27 mouse cellular contexts compared by ENCODE assay signal in genomic region chr3:137511283-137511682, GRCm38 (mm10).
DNase-seq lines count a peak whose midpoint lies in the region; ATAC-seq lines count a peak whose summit lies in the region.
"Had no signal": no experiment of that assay in that cellular context is flagged by ENCODE, and none has a peak within 500 bp of the region (broad histone marks: within the 10 kb centered on the region; RNA-seq: fewer than 3 reads in every experiment).

No protein-coding gene starts in this region.

- no peak overlapping the region for H3K4me3 ChIP-seq in midbrain, embryonic 10.5 days
- H3K4me3 ChIP-seq: erythroblast, embryonic 14.5 days; forebrain, embryonic 13.5 days; heart, adult 2 months; heart, embryonic 12.5 days; hindbrain, embryonic 13.5 days; kidney, embryonic 15.5 days; layer of hippocampus, adult 2 months; limb, embryonic 13.5 days; liver, embryonic 15.5 days; stomach, embryonic 15.5 days had no signal

- H3K9me3 ChIP-seq in midbrain, embryonic 10.5 days (replicated peaks), result no peaks in the 10 kb centered on the region
- H3K9me3 ChIP-seq: forebrain, embryonic 13.5 days; heart, embryonic 12.5 days; hindbrain, embryonic 13.5 days; kidney, embryonic 15.5 days; limb, embryonic 13.5 days; liver, embryonic 15.5 days; stomach, embryonic 15.5 days had no signal

- no peaks in the 10 kb centered on the region for H3K27me3 ChIP-seq in midbrain, embryonic 10.5 days (ENCODE audit: low read depth, poor library complexity, severe bottlenecking)
- H3K27me3 ChIP-seq: forebrain, embryonic 13.5 days; heart, embryonic 12.5 days; hindbrain, embryonic 13.5 days; kidney, embryonic 15.5 days; limb, embryonic 13.5 days; liver, embryonic 15.5 days; stomach, embryonic 15.5 days had no signal

- no peaks in the 10 kb centered on the region for H3K4me1 ChIP-seq in midbrain, embryonic 10.5 days
- H3K4me1 ChIP-seq: forebrain, embryonic 13.5 days; heart, embryonic 12.5 days; hindbrain, embryonic 13.5 days; kidney, embryonic 15.5 days; liver, embryonic 15.5 days; stomach, embryonic 15.5 days had no signal

- peak; percentile 22 for DNase-seq in kidney, adult 9 months
- DNase-seq in kidney, postnatal 10 days, result no peak
- peak; percentile 96 for DNase-seq in 416B (ENCODE audit: low read depth)
- DNase-seq in yolk sac, embryonic 10.5 days (ENCODE audit: low spot score), result peak; percentile 27
- no peak for DNase-seq in urinary bladder, postnatal 4 days (ENCODE audit: low spot score in 2 of 2)
- no peak for DNase-seq in midbrain, embryonic 10.5 days (ENCODE audit: low spot score)
- DNase-seq: adrenal gland, postnatal 14 days; B cell, adult 2 months; cerebellum, adult 11-12 months; cerebellum, adult 9-11 months; gastrocnemius, postnatal 25 days; heart, adult 2 months; heart, postnatal 4 days; lung, postnatal 36 days; midbrain, embryonic 14.5 days; right cerebral cortex, postnatal 14 days had no signal

- H3K36me3 ChIP-seq in midbrain, embryonic 10.5 days, result no peaks in the 10 kb centered on the region
- H3K36me3 ChIP-seq: heart, embryonic 12.5 days; hindbrain, embryonic 13.5 days; kidney, embryonic 15.5 days; limb, embryonic 13.5 days; liver, embryonic 15.5 days; stomach, embryonic 15.5 days had no signal

- no peak overlapping the region for H3K27ac ChIP-seq in midbrain, embryonic 10.5 days (replicated peaks)
- H3K27ac ChIP-seq: forebrain, embryonic 13.5 days; heart, adult 2 months; hindbrain, embryonic 13.5 days; kidney, embryonic 15.5 days; limb, embryonic 13.5 days; liver, embryonic 15.5 days; stomach, embryonic 15.5 days had no signal

- ATAC-seq in common myeloid progenitor, adult 5-6 weeks (replicated peaks; ENCODE audit: low read depth, poor library complexity, severe bottlenecking), result peak; percentile 66
- ATAC-seq: forebrain, embryonic 13.5 days; intestine, embryonic 16.5 days had no signal

- WGBS in midbrain, embryonic 10.5 days, result 87% methylated on average over 1 of the region's 1 CpGs

Comparison
In these comparisons a context has a peak if more than half of its experiments do, and no peak if none do; other contexts are left out.
1. DNase-seq: peak in kidney, adult 9 months (single experiment), 416B (single experiment) and yolk sac, embryonic 10.5 days (single experiment); none in kidney, postnatal 10 days (single experiment), urinary bladder, postnatal 4 days (0 of 2) and midbrain, embryonic 10.5 days (single experiment).